Mouse (Mus musculus) midbrain, embryonic 12.5 days (tissue): Measurements from ENCODE around the gene Man2c1. TPM values are rescaled to one million over a fixed set of nuclear protein-coding genes. Genes with fewer than 3 reads are reported as not detected.

Experiments used
- ATAC-seq: fragments of 200-750 bp; cut with Nextera tagmentation; 2 replicates; pipeline ENCODE4 v1.8.0; 2017; ENCODE audit warnings: low read depth, moderate TSS enrichment, moderate library complexity; ENCODE audit not compliant: low FRiP score
- H3K27ac ChIP-seq: fragments of 300-500 bp; sonication (generic); replicated peaks from 2 replicates; pipeline ENCODE4 v1.5.1; 2016; ENCODE audit warnings: mild to moderate bottlenecking
- H3K27me3 ChIP-seq: fragments of 300-500 bp; sonication (generic); 2 replicates; pipeline ENCODE4 v1.6.1; 2016; ENCODE audit warnings: mild to moderate bottlenecking
- H3K36me3 ChIP-seq: fragments of 300-500 bp; sonication (generic); 2 replicates; pipeline ENCODE4 v1.6.1; 2016
- H3K4me1 ChIP-seq: fragments of 300-500 bp; sonication (generic); 2 replicates; pipeline ENCODE4 v1.6.1; 2016
- H3K4me2 ChIP-seq: fragments of 300-500 bp; sonication (generic); replicated peaks from 2 replicates; pipeline ENCODE4 v1.6.1; 2016; ENCODE audit warnings: mild to moderate bottlenecking, moderate library complexity
- H3K4me3 ChIP-seq: fragments of 300-500 bp; sonication (generic); 2 replicates; pipeline ENCODE4 v1.5.1; 2016; ENCODE audit warnings: mild to moderate bottlenecking
- H3K9ac ChIP-seq: fragments of 300-500 bp; sonication (generic); replicated peaks from 2 replicates; pipeline ENCODE4 v1.6.1; 2016; ENCODE audit warnings: mild to moderate bottlenecking, moderate library complexity
- H3K9me3 ChIP-seq: fragments of 300-500 bp; sonication (generic); 2 replicates; pipeline ENCODE4 v1.6.1; 2016; ENCODE audit warnings: mild to moderate bottlenecking
- WGBS: fragments of 180-500 bp; shearing (Covaris S2); methylation state at CpG from one replicate; pipeline ENCODE4 v1.1.7; 2016; 5-methylcytosine and 5-hydroxymethylcytosine counted together
- polyA plus RNA-seq: library from polyadenylated mRNA; unstranded; fragments of >200 nt; fragmentation: Nextera tagmentation; extraction: Ambion mirVana; gene quantifications from 2 replicates; pipeline ENCODE4 v1.2.1, GENCODE M21; 2016

Man2c1 gene
- polyA plus RNA-seq, 1 experiment from 2014 or later, result 67.6 TPM

GRCm38 (mm10) chr9:57162496-57162895 is 32.0 kb downstream of the Man2c1 start:
- WGBS, result 35% methylated on average over 3 of the region's 3 CpGs

DNA sequence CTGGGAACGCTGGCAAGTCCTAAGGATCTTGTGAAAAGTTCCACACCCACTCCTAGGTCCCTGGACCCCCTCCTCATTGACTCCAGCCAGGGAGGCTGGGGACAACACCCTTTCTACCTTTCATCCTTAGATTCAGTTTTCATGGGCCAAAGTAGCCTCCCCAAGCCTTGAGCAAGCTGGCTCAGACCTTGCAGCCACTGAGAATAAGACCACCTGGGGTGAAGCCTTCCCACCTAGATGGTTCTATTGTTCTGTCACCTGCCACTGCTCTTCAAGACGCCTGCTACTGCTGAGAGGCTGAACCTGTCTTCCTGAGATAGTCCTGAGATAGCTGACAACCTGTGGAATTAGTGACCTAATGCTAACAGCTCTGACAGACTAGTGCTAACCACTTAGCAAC is 32.6 kb downstream of the Man2c1 start:
- Histone ChIP-seq H3K9me3 (no peaks in the 10 kb centered on the region), H3K36me3 (no peaks in the 10 kb centered on the region), H3K27me3 (peaks cover 7% of the 10 kb centered on the region), H3K27ac (no peak overlapping the region), H3K4me2 (no peak overlapping the region), H3K4me3 (no peak overlapping the region), H3K4me1 (peaks cover 4% of the 10 kb centered on the region), H3K9ac (no peak overlapping the region)
- WGBS, result 40% methylated on average over 2 of the region's 2 CpGs
- ATAC-seq, result no peak

More at GRCm38 (mm10) chr9:57162496-57162895, 32.0 kb downstream of the Man2c1 start:
- Histone ChIP-seq H3K4me2 (no peak overlapping the region), H3K9me3 (no peaks in the 10 kb centered on the region), H3K9ac (no peak overlapping the region), H3K27ac (no peak overlapping the region), H3K4me3 (no peak overlapping the region), H3K4me1 (peaks cover 6% of the 10 kb centered on the region), H3K27me3 (peaks cover 7% of the 10 kb centered on the region), H3K36me3 (no peaks in the 10 kb centered on the region)
- no peak for ATAC-seq

GRCm38 (mm10) chr9:57166173-57166572 is 35.7 kb downstream of the Man2c1 start:
- ATAC-seq, result no peak
- no peak overlapping the region for H3K9ac ChIP-seq
- no peaks in the 10 kb centered on the region for H3K9me3 ChIP-seq
- H3K4me1 ChIP-seq, result no peaks in the 10 kb centered on the region
- H3K27ac ChIP-seq, result no peak overlapping the region
- 88% methylated on average over 2 of the region's 2 CpGs for WGBS
- no peaks in the 10 kb centered on the region for H3K36me3 ChIP-seq
- H3K27me3 ChIP-seq, result no peaks in the 10 kb centered on the region; the same call in 1 of the 2 replicates
- no peak overlapping the region for H3K4me3 ChIP-seq
- H3K4me2 ChIP-seq, result no peak overlapping the region

DNA sequence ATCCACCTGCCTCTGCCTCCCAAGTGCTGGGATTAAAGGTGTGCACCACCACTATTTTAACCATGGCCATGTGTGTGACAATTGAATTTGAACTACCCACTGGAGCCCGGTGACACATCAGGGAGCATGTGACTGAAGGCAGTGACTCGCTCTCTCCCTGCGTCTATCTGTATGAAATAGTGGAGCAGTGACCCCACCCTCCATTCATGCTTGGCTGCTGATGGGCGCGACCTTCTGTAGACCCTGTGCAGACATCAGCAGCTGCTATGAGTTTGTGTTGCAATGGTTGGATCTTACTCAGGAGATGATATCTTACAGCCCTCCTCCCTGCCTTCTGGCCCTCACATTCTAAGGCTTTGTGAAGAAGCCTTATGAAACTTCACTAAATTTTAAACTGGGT is 37.9 kb downstream of the Man2c1 start:
- no peaks in the 10 kb centered on the region for H3K4me1 ChIP-seq
- no peak overlapping the region for H3K4me2 ChIP-seq
- no peak overlapping the region for H3K9ac ChIP-seq
- no peak for ATAC-seq
- WGBS, result 79% methylated on average over 5 of the region's 5 CpGs
- H3K4me3 ChIP-seq, result no peak overlapping the region
- no peaks in the 10 kb centered on the region for H3K9me3 ChIP-seq
- H3K27me3 ChIP-seq, result no peaks in the 10 kb centered on the region; the same call in 1 of the 2 replicates
- no peak overlapping the region for H3K27ac ChIP-seq
- H3K36me3 ChIP-seq, result no peaks in the 10 kb centered on the region

Other genes with a start within 250 kb of the Man2c1 start
- gene Snx33, start 202.3 kb upstream of the Man2c1 start, polyA plus RNA-seq, result 7.7 and 7.8 TPM in 2 replicates
- 62.9 and 64.9 TPM in 2 replicates for gene Imp3, start 193.2 kb upstream of the Man2c1 start, polyA plus RNA-seq
- 28.4 TPM in 2 replicates for gene Snupn, start 179.8 kb upstream of the Man2c1 start, polyA plus RNA-seq
- 31.0 and 32.5 TPM in 2 replicates for gene Ptpn9, start 135.8 kb upstream of the Man2c1 start, polyA plus RNA-seq
- 44.3 and 48.5 TPM in 2 replicates for gene Sin3a, start 58.6 kb upstream of the Man2c1 start, polyA plus RNA-seq
- 8.4 and 8.7 TPM in 2 replicates for gene Neil1, start 17.6 kb downstream of the Man2c1 start, polyA plus RNA-seq
- 113 and 117 TPM in 2 replicates for gene Commd4, start 27.6 kb downstream of the Man2c1 start, polyA plus RNA-seq
- gene Trcg1, start 105.9 kb downstream of the Man2c1 start, polyA plus RNA-seq, result not detected in 2 replicates
- gene 1700017B05Rik, start 131.9 kb downstream of the Man2c1 start, polyA plus RNA-seq, result 8.7 and 9.7 TPM in 2 replicates